Mouse (Mus musculus) forebrain, embryonic 12.5 days (tissue): ENCODE data around the gene Adam19. TPM values are rescaled to one million over a fixed set of nuclear protein-coding genes. Genes with fewer than 3 reads are reported as not detected.
A peak's percentile ranks its signal among the peaks of the same experiment; 100 is the strongest.

Source experiments
- ATAC-seq: fragments of 200-750 bp; cut with Nextera tagmentation; 2 replicates; pipeline ENCODE4 v1.8.0; 2017; ENCODE audit warnings: moderate TSS enrichment; ENCODE audit not compliant: low FRiP score
- H3K27ac ChIP-seq: fragments of 300-500 bp; sonication (generic); 2 replicates; pipeline ENCODE4 v1.5.1; 2016; ENCODE audit warnings: mild to moderate bottlenecking
- H3K27me3 ChIP-seq: fragments of 300-500 bp; sonication (generic); 2 replicates; pipeline ENCODE4 v1.6.1; 2016; ENCODE audit warnings: mild to moderate bottlenecking
- H3K36me3 ChIP-seq: fragments of 300-500 bp; sonication (generic); replicated peaks from 2 replicates; pipeline ENCODE4 v1.6.1; 2016; ENCODE audit warnings: mild to moderate bottlenecking
- H3K4me1 ChIP-seq: fragments of 300-500 bp; sonication (generic); 2 replicates; pipeline ENCODE4 v1.6.1; 2016
- H3K4me2 ChIP-seq: fragments of 300-500 bp; sonication (generic); 2 replicates; pipeline ENCODE4 v1.6.1; 2016; ENCODE audit warnings: mild to moderate bottlenecking, moderate library complexity
- H3K4me3 ChIP-seq: fragments of 300-500 bp; sonication (generic); replicated peaks from 2 replicates; pipeline ENCODE4 v1.5.1; 2016; ENCODE audit warnings: mild to moderate bottlenecking
- H3K9ac ChIP-seq: fragments of 300-500 bp; sonication (generic); 2 replicates; pipeline ENCODE4 v1.6.1; 2016; ENCODE audit warnings: mild to moderate bottlenecking
- H3K9me3 ChIP-seq: fragments of 300-500 bp; sonication (generic); 2 replicates; pipeline ENCODE4 v1.6.1; 2016
- WGBS: fragments of 180-500 bp; shearing (Covaris S2); methylation state at CpG from one replicate; pipeline ENCODE4 v1.1.7; 2016; 5-methylcytosine and 5-hydroxymethylcytosine counted together
- polyA plus RNA-seq: library from polyadenylated mRNA; unstranded; fragments of >200 nt; fragmentation: Nextera tagmentation; extraction: Ambion mirVana; gene quantifications from 2 replicates; pipeline ENCODE4 v1.2.1, GENCODE M21; 2016

Adam19 gene
- 9.7 and 10.2 TPM in 2 replicates for polyA plus RNA-seq

DNA sequence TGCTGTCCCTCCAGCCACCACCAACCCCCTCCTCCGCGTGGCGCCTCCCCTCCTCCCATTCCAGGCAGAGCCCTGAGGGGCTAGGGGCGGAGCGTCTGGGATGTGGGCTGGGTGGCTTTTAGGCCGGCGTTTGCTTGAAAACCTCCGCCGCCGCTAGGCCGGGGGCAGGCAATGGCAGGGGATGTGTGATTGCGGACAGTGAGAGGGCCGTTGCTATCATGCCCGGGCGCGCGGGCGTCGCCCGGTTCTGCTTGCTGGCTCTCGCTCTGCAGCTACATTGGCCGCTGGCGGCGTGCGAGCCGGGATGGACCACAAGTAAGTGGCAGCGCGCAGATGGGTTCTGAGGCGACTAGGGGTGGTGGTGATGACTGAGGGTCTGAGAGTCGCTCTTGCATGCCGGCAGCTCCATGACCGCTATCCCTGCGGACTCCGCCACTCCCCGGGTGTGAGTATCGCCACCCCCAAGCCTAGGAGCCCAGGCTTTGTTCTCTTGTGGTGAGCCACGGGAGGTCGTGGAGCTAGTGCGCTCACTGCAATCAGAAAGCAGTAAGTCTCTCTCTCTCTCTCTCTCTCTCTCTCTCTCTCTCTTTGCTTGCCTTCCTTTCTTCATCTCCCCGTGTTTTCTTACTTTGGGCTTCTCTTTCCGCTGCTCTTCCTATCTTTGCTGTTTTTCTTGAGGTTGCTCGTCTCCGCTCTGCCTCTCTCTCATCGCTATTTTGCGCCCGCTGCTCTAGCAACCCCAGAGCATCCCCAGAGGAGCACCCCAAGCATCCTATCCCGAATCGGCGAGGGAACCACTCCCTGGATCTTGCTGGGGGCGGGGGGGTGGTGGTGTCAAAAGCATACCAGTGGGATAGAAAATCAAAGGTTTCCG, at the start of gene Adam19:
Gene Adam19, plus strand, starts transcription at position 97 of the 874 bp plus-strand sequence.
- Histone ChIP-seq H3K36me3 (no peaks in the 10 kb centered on the region), H3K4me2 (peak within 1 kb of the TSS; percentile 74), H3K9ac (peak within 1 kb of the TSS; percentile 77), H3K9me3 (no peaks in the 10 kb centered on the region), H3K27me3 (peaks cover 15% of the 10 kb centered on the region; the same call in 1 of the 2 replicates), H3K4me3 (peak within 1 kb of the TSS; percentile 65), H3K4me1 (peaks cover 13% of the 10 kb centered on the region), H3K27ac (peak within 1 kb of the TSS; percentile 90)
- peak; percentile 91 for ATAC-seq
- WGBS, result under 1% methylated on average over 51 of the region's 51 CpGs

DNA sequence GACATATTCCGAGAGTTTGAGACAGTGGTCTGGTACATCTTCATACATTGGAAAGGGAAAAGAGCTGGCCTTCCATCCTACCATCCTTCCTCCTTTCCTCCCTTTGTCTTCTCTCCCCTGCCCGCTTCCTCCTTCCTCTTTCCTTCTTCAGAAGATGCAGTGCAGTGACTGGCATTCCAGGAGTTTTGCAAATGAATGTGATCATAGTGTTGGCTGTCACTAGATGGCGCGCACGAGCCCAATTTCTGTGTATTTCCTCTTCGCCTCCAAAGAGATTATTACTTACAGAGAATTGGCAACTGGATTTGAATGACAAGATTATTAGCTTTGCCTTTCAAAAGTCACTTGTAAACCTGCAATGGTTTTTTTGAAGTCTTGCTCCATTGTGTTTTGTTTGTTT, 39.7 kb upstream of the Adam19 start:
- 24% methylated on average over 6 of the region's 6 CpGs for WGBS
- no peak for ATAC-seq
- no peak overlapping the region for H3K4me2 ChIP-seq
- no peaks in the 10 kb centered on the region for H3K9me3 ChIP-seq
- no peak overlapping the region for H3K27ac ChIP-seq
- no peaks in the 10 kb centered on the region for H3K4me1 ChIP-seq
- no peak overlapping the region for H3K4me3 ChIP-seq
- no peak overlapping the region for H3K9ac ChIP-seq
- no peaks in the 10 kb centered on the region for H3K27me3 ChIP-seq
- no peaks in the 10 kb centered on the region for H3K36me3 ChIP-seq

DNA sequence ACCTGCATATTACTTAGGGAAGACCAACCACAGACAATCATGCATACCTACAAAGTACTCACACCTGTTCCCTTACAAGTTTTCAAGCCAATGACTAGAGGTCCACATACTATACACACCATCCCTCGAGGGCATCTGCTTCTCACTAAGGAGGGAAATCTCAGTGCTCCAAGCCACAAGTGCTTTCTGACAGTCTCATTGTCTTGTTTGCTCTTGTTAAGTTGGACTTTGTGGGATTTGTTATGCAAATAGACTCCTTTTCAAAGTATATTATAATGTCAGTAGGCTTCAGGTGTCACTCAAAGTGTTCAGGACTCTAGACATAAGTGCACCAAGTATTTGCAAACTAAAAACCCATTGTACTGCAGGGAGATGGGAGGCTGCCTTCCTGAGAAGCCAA, 35.5 kb upstream of the Adam19 start:
- Histone ChIP-seq H3K27me3 (no peaks in the 10 kb centered on the region), H3K9ac (no peak overlapping the region), H3K27ac (no peak overlapping the region), H3K4me1 (no peaks in the 10 kb centered on the region), H3K9me3 (no peaks in the 10 kb centered on the region), H3K4me3 (no peak overlapping the region), H3K36me3 (no peaks in the 10 kb centered on the region), H3K4me2 (no peak overlapping the region)
- WGBS, result 64% methylated on average over 1 of the region's 1 CpGs
- ATAC-seq, result no peak

DNA sequence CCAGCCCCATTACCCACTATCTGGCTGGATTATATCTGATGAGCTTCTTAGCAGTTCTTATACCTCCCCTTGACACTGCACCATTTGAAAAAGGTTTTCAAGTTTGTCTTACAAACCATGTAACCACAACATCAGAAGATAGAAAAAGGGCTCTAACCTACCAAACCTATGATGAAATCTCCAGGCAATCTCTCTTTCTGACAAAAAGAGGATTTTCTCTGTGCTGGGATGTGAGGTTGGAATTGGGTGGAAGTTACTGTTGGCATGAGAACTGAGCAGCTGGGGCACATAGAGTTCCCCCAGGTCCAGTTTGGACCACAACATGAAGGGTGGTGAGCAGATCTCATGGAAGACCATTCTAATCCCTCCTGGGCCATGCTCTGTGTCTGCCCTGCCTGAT, 33.9 kb upstream of the Adam19 start:
- no peak for ATAC-seq
- Histone ChIP-seq H3K9me3 (no peaks in the 10 kb centered on the region), H3K4me3 (no peak overlapping the region)

DNA sequence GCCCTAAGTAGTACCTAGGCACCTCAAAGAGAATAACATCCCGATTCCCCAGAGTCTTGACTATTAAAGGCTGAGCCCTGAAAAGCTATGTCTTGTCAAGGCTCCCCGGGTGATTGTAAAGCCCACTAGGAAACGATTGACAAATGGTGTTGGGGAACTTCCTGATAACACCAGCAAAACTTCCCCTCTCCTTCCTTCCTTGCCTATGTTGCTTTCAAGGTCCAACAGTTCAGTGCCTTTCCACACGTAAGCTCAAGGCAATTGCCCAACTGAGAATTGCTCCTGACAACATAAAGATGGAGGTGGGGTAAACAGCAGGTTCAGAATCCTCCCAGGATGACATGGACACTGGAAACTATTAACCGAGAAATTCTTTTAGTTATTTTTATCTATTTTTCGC, 32.8 kb upstream of the Adam19 start:
- H3K27ac ChIP-seq, result no peak overlapping the region
- H3K27me3 ChIP-seq, result no peaks in the 10 kb centered on the region
- no peaks in the 10 kb centered on the region for H3K9me3 ChIP-seq
- ATAC-seq, result no peak
- H3K4me3 ChIP-seq, result no peak overlapping the region
- 91% methylated on average over 6 of the region's 6 CpGs for WGBS
- H3K9ac ChIP-seq, result no peak overlapping the region
- no peaks in the 10 kb centered on the region for H3K36me3 ChIP-seq
- H3K4me2 ChIP-seq, result no peak overlapping the region
- H3K4me1 ChIP-seq, result peaks cover 4% of the 10 kb centered on the region; the same call in 1 of the 2 replicates

More for the DNA sequence above, 33.9 kb upstream of the Adam19 start:
- no peaks in the 10 kb centered on the region for H3K27me3 ChIP-seq
- peaks cover 4% of the 10 kb centered on the region; the same call in 1 of the 2 replicates for H3K4me1 ChIP-seq
- no peaks in the 10 kb centered on the region for H3K36me3 ChIP-seq
- H3K4me2 ChIP-seq, result no peak overlapping the region
- no peak overlapping the region for H3K27ac ChIP-seq
- H3K9ac ChIP-seq, result no peak overlapping the region

DNA sequence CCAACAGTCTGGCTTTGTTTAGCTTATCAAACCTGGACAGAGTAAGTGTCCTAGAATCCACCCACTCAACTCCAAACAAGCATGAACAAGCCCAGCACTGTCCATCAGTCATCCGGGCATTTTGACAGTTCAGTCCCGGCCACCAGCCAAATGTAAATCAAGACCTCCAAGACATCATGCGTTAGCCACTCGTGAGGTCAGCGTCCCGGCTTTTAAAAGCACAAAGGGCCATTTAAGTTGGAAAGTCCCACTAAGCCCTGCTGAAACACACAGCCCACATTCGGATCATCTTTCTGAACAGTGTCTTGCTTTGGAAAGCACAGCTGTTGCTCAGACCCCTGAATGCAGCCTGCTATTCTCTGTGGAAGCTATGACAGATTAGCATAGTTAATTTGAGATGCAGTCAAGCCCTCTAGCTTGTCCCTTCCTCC, 29.8 kb upstream of the Adam19 start:
- no peak for ATAC-seq
- no peaks in the 10 kb centered on the region for H3K9me3 ChIP-seq
- 69% methylated on average over 7 of the region's 7 CpGs for WGBS

DNA sequence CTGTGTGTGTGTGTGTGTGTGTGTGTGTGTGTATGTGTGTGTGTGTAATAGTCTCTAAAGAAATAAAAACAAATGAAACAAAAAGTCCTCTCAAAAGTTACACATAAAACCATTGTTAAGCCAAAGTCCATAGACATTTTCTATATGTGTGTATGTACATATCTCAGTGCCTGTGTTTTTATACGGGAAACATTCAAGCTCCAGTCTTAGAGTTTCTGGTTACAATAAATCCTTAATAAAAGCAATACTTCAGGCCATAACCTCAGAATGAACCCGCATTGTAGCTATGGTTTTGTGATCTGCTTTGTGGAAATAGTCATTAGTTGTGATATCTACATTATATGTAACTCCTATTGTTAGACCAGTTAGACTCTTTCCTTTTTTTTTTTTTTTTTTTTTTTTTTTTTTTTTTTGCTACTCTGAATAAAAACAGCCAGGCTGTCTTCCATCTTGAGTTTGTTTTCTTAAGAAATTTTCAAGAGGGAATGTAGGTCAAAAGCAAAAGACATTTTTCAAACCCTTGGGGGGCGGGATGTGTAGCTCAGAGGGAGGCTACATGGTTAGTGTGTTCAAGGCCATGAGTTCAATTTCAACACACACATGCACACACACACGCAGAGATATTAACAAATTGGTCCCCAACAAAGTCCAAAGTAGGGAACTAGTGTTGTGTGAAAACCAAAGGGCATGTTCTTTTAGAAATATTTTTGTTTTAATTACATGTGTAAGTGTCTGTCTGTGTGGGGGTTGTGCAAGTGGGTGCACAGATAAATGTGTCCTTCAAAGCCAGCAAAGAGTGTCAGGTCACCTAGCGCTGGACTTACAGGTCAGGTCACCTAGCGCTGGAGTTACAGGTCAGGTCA, 27.6 kb upstream of the Adam19 start:
- Histone ChIP-seq H3K9me3 (no peaks in the 10 kb centered on the region), H3K27ac (no peak overlapping the region), H3K27me3 (no peaks in the 10 kb centered on the region), H3K4me2 (no peak overlapping the region), H3K4me1 (peaks cover 4% of the 10 kb centered on the region; the same call in 1 of the 2 replicates), H3K9ac (no peak overlapping the region), H3K4me3 (no peak overlapping the region), H3K36me3 (no peaks in the 10 kb centered on the region)
- no peak for ATAC-seq
- WGBS, result 82% methylated on average over 6 of the region's 6 CpGs

More for the DNA sequence above, 29.8 kb upstream of the Adam19 start:
- H3K4me2 ChIP-seq, result no peak overlapping the region
- peaks cover 4% of the 10 kb centered on the region; the same call in 1 of the 2 replicates for H3K4me1 ChIP-seq
- H3K36me3 ChIP-seq, result no peaks in the 10 kb centered on the region
- no peak overlapping the region for H3K9ac ChIP-seq
- no peaks in the 10 kb centered on the region for H3K27me3 ChIP-seq
- no peak overlapping the region for H3K4me3 ChIP-seq
- H3K27ac ChIP-seq, result no peak overlapping the region

DNA sequence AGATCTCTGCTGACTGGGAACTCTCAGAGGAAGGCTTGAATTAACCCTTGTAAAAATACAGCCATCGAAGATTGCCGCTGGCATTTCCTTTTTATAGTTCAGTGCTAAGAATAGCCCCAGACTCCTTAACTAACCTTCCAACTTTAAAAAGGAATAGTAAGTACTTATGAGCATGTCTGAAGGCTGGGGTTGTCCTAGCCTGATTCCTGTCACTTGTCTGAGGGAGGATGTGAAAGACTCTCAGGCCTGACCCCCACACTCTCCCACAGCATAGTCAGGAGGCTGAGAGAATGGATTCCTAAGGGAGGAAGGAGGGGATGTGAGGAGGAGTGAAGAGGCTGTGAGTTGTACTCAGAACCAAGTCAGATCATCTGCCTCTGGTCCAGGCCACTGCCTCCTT, 26.3 kb upstream of the Adam19 start:
- 79% methylated on average over 2 of the region's 2 CpGs for WGBS
- ATAC-seq, result no peak

DNA sequence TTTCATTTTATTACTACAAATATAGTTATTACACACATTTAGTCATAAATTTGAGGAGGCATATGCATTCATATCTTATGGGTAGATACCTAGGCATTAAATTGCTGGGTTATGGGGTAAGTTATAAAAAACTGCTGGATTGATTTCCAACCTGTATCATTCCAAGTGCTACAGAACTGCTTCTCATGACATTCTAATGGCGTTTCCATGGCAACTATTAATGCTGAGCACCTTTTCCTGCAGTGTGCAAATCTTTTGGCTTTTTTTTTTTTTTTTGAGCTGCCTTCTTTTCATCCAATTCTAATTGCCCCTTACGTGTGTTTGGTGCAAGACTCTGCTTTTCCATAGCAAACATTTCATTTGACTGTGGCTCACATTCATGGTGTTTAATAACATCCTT, 25.8 kb upstream of the Adam19 start:
- no peak overlapping the region for H3K4me2 ChIP-seq
- H3K27ac ChIP-seq, result no peak overlapping the region
- peaks cover 4% of the 10 kb centered on the region; the same call in 1 of the 2 replicates for H3K4me1 ChIP-seq
- H3K9me3 ChIP-seq, result no peaks in the 10 kb centered on the region
- H3K9ac ChIP-seq, result no peak overlapping the region
- ATAC-seq, result no peak
- no peaks in the 10 kb centered on the region for H3K27me3 ChIP-seq
- 55% methylated on average over 2 of the region's 2 CpGs for WGBS
- H3K4me3 ChIP-seq, result no peak overlapping the region
- H3K36me3 ChIP-seq, result no peaks in the 10 kb centered on the region

More for the DNA sequence above, 26.3 kb upstream of the Adam19 start:
- Histone ChIP-seq H3K4me3 (no peak overlapping the region), H3K36me3 (no peaks in the 10 kb centered on the region), H3K9me3 (no peaks in the 10 kb centered on the region), H3K4me1 (peaks cover 4% of the 10 kb centered on the region; the same call in 1 of the 2 replicates), H3K27me3 (no peaks in the 10 kb centered on the region), H3K27ac (no peak overlapping the region), H3K9ac (no peak overlapping the region), H3K4me2 (no peak overlapping the region)

DNA sequence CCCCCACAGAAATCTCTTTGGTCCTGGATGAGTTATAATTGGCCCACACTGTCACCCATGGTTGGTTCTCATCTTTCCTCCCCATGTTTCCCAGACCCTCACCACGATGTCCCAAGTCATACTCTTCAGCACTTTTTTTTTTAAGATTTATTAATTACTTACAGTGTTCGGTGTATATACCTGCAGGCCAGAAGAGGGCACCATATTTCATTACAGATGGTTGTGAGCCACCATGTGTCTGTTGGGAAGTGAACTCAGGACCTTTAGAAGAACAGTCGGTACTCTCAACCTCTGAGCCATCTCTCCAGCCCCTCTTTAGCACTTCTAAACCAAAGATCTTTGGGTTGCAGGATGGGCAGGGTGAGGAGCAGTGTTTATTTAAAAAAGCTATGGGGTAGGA, 24.3 kb upstream of the Adam19 start:
- no peak overlapping the region for H3K4me2 ChIP-seq

DNA sequence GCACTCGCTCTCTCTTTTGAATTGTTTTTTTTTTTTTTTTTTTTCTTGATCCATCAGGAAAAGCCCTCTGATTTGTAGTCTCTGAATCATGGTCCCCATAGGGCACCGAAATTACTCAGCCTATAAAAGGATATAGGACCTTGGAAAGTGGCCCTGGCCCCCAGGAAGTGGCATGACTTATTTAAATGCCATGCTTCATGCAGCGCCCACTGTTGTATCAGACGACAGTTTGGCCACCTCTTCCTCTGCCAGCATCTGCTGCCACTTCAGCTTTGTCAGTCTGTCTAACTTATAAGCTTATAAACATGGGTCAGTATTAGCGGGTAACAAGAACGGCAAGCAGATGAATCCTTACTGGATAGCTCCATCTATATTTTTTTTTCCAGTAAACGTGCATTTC, 22.8 kb upstream of the Adam19 start:
- no peak overlapping the region for H3K4me3 ChIP-seq
- H3K36me3 ChIP-seq, result no peaks in the 10 kb centered on the region
- ATAC-seq, result no peak
- H3K4me2 ChIP-seq, result no peak overlapping the region
- H3K27me3 ChIP-seq, result no peaks in the 10 kb centered on the region
- H3K4me1 ChIP-seq, result no peaks in the 10 kb centered on the region
- H3K27ac ChIP-seq, result no peak overlapping the region
- H3K9ac ChIP-seq, result no peak overlapping the region
- H3K9me3 ChIP-seq, result no peaks in the 10 kb centered on the region
- 92% methylated on average over 7 of the region's 7 CpGs for WGBS

More for the DNA sequence above, 24.3 kb upstream of the Adam19 start:
- H3K27me3 ChIP-seq, result no peaks in the 10 kb centered on the region
- WGBS, result 65% methylated on average over 3 of the region's 3 CpGs
- no peaks in the 10 kb centered on the region for H3K4me1 ChIP-seq
- H3K9ac ChIP-seq, result no peak overlapping the region
- no peaks in the 10 kb centered on the region for H3K9me3 ChIP-seq
- no peak for ATAC-seq
- H3K4me3 ChIP-seq, result no peak overlapping the region
- H3K36me3 ChIP-seq, result no peaks in the 10 kb centered on the region
- no peak overlapping the region for H3K27ac ChIP-seq

DNA sequence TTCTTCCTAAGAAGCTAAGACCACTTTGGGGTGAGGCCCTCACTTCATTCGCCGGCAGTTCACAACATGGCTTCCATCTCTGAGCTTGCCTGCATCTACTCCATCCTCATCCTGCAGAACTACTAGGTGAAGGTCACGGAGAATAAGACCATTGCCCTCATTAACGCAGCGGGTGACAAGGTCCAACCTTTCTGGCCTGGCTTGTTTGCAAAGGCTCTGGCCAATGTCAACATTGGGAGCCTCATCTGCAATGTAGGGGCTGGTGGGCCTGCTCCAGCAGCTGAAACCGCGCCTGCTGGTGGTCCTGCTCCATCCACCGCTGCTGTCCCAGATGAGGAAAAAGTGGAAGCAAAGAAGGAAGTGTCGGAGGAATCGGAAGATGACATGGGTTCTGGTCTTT, 19.4 kb upstream of the Adam19 start:
- Histone ChIP-seq H3K4me2 (no peak overlapping the region), H3K27me3 (no peaks in the 10 kb centered on the region), H3K36me3 (no peaks in the 10 kb centered on the region), H3K4me3 (no peak overlapping the region), H3K9ac (no peak overlapping the region), H3K27ac (no peak overlapping the region), H3K4me1 (no peaks in the 10 kb centered on the region; the same call in 1 of the 2 replicates), H3K9me3 (no peaks in the 10 kb centered on the region)
- WGBS, result 96% methylated on average over 10 of the region's 10 CpGs
- no peak for ATAC-seq
